Mouse (Mus musculus) small intestine, adult 2 months (tissue): Measurements from ENCODE around the gene Armh4.

ENCODE experiments used
- CTCF ChIP-seq: fragments of 200-500 bp; IDR thresholded peaks from 2 replicates; pipeline ENCODE4 v1.5.1; 2012; ENCODE audit warnings: low read depth, mild to moderate bottlenecking, control low read depth, inconsistent platforms, low read length, moderate library complexity, mixed read lengths; ENCODE audit not compliant: insufficient replicate concordance, insufficient read length; ENCODE audit errors: extremely low read depth
- POLR2A ChIP-seq: fragments of 200-500 bp; IDR thresholded peaks from 2 replicates; pipeline ENCODE4 v1.6.1; 2012; ENCODE audit warnings: low read depth, mild to moderate bottlenecking, control low read depth, inconsistent platforms, low read length, moderate library complexity

DNA sequence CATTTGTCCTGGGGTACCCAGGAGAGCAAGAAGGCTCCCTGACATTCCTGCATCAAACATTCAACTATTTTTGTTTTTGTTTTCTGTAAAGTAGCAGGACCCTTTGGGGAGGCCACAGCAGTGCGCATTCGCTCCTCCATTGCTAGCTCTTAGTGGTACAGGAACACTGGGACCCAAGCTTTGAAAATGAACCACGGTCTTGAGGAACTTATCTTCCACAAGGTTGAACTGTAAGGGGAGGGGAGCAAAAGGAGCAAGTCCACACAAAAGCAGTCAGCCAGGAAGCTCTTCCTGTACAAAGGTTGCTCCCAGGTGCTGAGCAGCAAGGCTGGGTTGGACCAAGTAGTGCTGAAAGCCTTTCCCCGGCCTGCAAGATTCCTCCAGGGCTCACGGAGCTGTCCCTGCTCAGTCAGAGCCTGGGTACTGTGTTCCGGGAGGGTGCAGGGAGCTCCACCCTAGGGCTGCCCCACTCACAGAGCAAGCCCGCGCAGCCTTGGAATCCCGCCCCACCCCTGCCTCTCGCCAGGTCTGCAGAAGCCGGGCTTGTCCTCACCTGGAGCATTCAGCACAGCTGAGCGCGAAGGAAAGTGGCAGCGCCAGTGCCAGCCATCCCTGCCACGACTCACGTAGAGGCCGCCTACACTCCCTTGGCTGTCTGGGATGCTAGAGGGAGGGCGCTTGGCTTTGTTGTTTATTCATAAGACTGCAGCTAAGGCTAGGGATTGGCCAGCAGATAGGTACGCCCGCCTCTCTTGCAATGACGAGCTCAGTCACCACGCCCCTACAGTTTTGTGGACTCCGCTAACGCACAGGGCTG lies at the start of gene Armh4:
- TF ChIP-seq CTCF (no peak), POLR2A (no peak; the same call in 1 of the 2 replicates)
